Mouse (Mus musculus) E14TG2a.4 (cell line): ENCODE results near the gene Cyb5r4.
"Not testable (repeated sequence)": the region's sequence is repeated elsewhere in the genome, so short reads cannot be mapped to it uniquely, and the experiment has no call there.

Experiments used
- H3K27me3 ChIP-seq: 2 replicates; pipeline ENCODE4 v1.6.1; 2014; ENCODE audit warnings: low read length, control low read depth; ENCODE audit not compliant: insufficient read depth
- H3K36me3 ChIP-seq: 2 replicates; pipeline ENCODE4 v1.6.1; 2014; ENCODE audit warnings: low read length, control low read depth; ENCODE audit not compliant: insufficient read depth
- H3K4me1 ChIP-seq: replicated peaks from 2 replicates; pipeline ENCODE4 v1.6.1; 2014; ENCODE audit warnings: low read depth, low read length, control low read depth
- H3K4me3 ChIP-seq: replicated peaks from 2 replicates; pipeline ENCODE4 v1.5.1; 2014; ENCODE audit warnings: mild to moderate bottlenecking, low read length
- H3K9me3 ChIP-seq: 2 replicates; pipeline ENCODE4 v1.6.1; 2014; ENCODE audit warnings: low read length, control low read depth
- CTCF ChIP-seq: conservative IDR thresholded peaks from 2 replicates; pipeline ENCODE4 v1.5.1; 2014; ENCODE audit warnings: low read length
- NANOG ChIP-seq: IDR thresholded peaks from 2 replicates; pipeline ENCODE4 v1.6.1; 2014; ENCODE audit warnings: borderline replicate concordance, low read length, mixed read lengths
- POU5F1 ChIP-seq: IDR thresholded peaks from 2 replicates; pipeline ENCODE4 v1.6.1; 2014; ENCODE audit warnings: low read length, borderline replicate concordance

Cyb5r4 gene

GRCm38 (mm10) chr9:87055547-87056235, 33.9 kb downstream of the Cyb5r4 start:
- H3K4me3 ChIP-seq, result no peak overlapping the region
- H3K4me1 ChIP-seq, result no peaks in the 10 kb centered on the region
- TF ChIP-seq CTCF, result no peak
- TF ChIP-seq NANOG, result no peak
- TF ChIP-seq POU5F1, result no peak
- no peaks in the 10 kb centered on the region for H3K27me3 ChIP-seq
- H3K36me3 ChIP-seq, result peaks cover 31% of the 10 kb centered on the region
- H3K9me3 ChIP-seq, result no peaks in the 10 kb centered on the region

GRCm38 (mm10) chr9:87062337-87062736, 40.5 kb downstream of the Cyb5r4 start:
- Histone ChIP-seq H3K9me3 (no peaks in the 10 kb centered on the region), H3K4me3 (no peak overlapping the region), H3K4me1 (no peaks in the 10 kb centered on the region), H3K27me3 (no peaks in the 10 kb centered on the region), H3K36me3 (peaks cover 32% of the 10 kb centered on the region)
- no peak for TF ChIP-seq NANOG
- TF ChIP-seq POU5F1, result no peak
- TF ChIP-seq CTCF, result no peak

GRCm38 (mm10) chr9:87068160-87068559, 46.3 kb downstream of the Cyb5r4 start:
- H3K36me3 ChIP-seq, result peaks cover 25% of the 10 kb centered on the region
- H3K9me3 ChIP-seq, result peaks cover 10% of the 10 kb centered on the region; the same call in 1 of the 2 replicates
- no peaks in the 10 kb centered on the region for H3K4me1 ChIP-seq
- no peaks in the 10 kb centered on the region for H3K27me3 ChIP-seq
- H3K4me3 ChIP-seq, result no peak overlapping the region
- TF ChIP-seq POU5F1, result no peak
- TF ChIP-seq CTCF, result no peak
- TF ChIP-seq NANOG, result no peak

GRCm38 (mm10) chr9:87071566-87071965, 49.8 kb downstream of the Cyb5r4 start:
- not testable (repeated sequence) for H3K27me3 ChIP-seq, H3K4me3 ChIP-seq, H3K4me1 ChIP-seq
- peaks cover 22% of the 10 kb centered on the region for H3K36me3 ChIP-seq
- peaks cover 10% of the 10 kb centered on the region; the same call in 1 of the 2 replicates for H3K9me3 ChIP-seq

- Histone ChIP-seq H3K27me3 (no peaks in the 10 kb centered on the region), H3K4me1 (no peaks in the 10 kb centered on the region), H3K9me3 (no peaks in the 10 kb centered on the region), H3K36me3 (no peaks in the 10 kb centered on the region), H3K4me3 (no peak overlapping the region)
- TF ChIP-seq NANOG (no peak), POU5F1 (no peak), CTCF (no peak)
These were observed 56.1 kb downstream of the Cyb5r4 start for GRCm38 (mm10) chr9:87077919-87078318.

GRCm38 (mm10) chr9:87079511-87079910, 57.7 kb downstream of the Cyb5r4 start:
- Histone ChIP-seq H3K9me3 (no peaks in the 10 kb centered on the region), H3K27me3 (no peaks in the 10 kb centered on the region), H3K4me1 (no peaks in the 10 kb centered on the region), H3K4me3 (no peak overlapping the region), H3K36me3 (no peaks in the 10 kb centered on the region)
- no peak for TF ChIP-seq NANOG
- no peak for TF ChIP-seq POU5F1
- TF ChIP-seq CTCF, result no peak

GRCm38 (mm10) chr9:87086991-87087390, 65.2 kb downstream of the Cyb5r4 start:
- Histone ChIP-seq H3K4me1 (no peaks in the 10 kb centered on the region), H3K36me3 (no peaks in the 10 kb centered on the region), H3K27me3 (no peaks in the 10 kb centered on the region; the same call in 1 of the 2 replicates), H3K9me3 (no peaks in the 10 kb centered on the region), H3K4me3 (no peak overlapping the region)
- TF ChIP-seq CTCF, result no peak
- no peak for TF ChIP-seq NANOG
- TF ChIP-seq POU5F1, result no peak

GRCm38 (mm10) chr9:87097989-87098388, 76.2 kb downstream of the Cyb5r4 start:
- H3K36me3 ChIP-seq, result no peaks in the 10 kb centered on the region
- H3K9me3 ChIP-seq, result no peaks in the 10 kb centered on the region
- no peak for TF ChIP-seq NANOG
- peak; percentile 42 for TF ChIP-seq CTCF
- H3K27me3 ChIP-seq, result no peaks in the 10 kb centered on the region
- H3K4me3 ChIP-seq, result no peak overlapping the region
- no peaks in the 10 kb centered on the region for H3K4me1 ChIP-seq

- Histone ChIP-seq H3K4me3 (no peak overlapping the region), H3K27me3 (no peaks in the 10 kb centered on the region), H3K36me3 (no peaks in the 10 kb centered on the region), H3K9me3 (no peaks in the 10 kb centered on the region), H3K4me1 (no peaks in the 10 kb centered on the region)
- TF ChIP-seq NANOG (no peak), CTCF (no peak), POU5F1 (no peak)
These were observed 93.2 kb downstream of the Cyb5r4 start for GRCm38 (mm10) chr9:87115019-87115418.

GRCm38 (mm10) chr9:87115456-87115931, 93.7 kb downstream of the Cyb5r4 start:
- Histone ChIP-seq H3K36me3 (no peaks in the 10 kb centered on the region), H3K9me3 (no peaks in the 10 kb centered on the region)

More at GRCm38 (mm10) chr9:87115456-87115931, 93.7 kb downstream of the Cyb5r4 start:
- Histone ChIP-seq H3K27me3 (no peaks in the 10 kb centered on the region), H3K4me1 (no peaks in the 10 kb centered on the region), H3K4me3 (no peak overlapping the region)
- TF ChIP-seq NANOG, result no peak
- TF ChIP-seq CTCF, result no peak
- TF ChIP-seq POU5F1, result no peak
